Mouse (Mus musculus) heart, adult 18-20 months (tissue): ENCODE data around the gene Tapt1. TPM values are rescaled to one million over a fixed set of nuclear protein-coding genes. Genes with fewer than 3 reads are reported as not detected.
A peak's percentile ranks its signal among the peaks of the same experiment; 100 is the strongest.

Experiments used
- DNase-seq, 2 experiments: peaks; one replicate each; pipeline ENCODE4 v3.0.0; 2021 to 2022; ENCODE audit warnings: mixed read lengths in 1 of 2
- total RNA-seq, 2 experiments: library from RNA; stranded (reverse); gene quantifications; 2 replicates each; pipeline ENCODE4 v1.2.3; 2021

The Tapt1 gene
- total RNA-seq, 2 experiments from 2014 or later: 18.8 to 20.7 TPM

DNA sequence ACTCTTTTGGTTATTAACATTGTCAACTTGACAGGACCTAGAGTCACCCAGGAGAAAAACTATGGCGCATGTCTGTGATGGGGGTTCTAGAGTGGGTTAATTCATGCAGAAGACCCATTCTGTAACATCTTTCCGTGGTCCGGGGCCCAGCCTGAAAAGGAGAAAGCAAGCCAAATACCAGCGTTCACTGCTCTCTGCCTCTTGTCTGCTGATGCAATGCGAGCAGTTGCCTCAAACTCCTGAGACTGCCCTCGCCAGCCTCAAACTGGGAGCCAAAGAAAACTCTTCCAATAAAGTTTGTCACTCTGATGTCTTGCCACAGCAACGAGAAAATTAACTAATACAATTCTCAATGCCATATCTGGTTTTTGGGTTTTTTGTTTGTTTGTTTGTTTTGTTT lies 8.2 kb upstream of the Tapt1 start:
- DNase-seq: no peak

- DNase-seq: no peak
These were observed 7.5 kb upstream of the Tapt1 start for GRCm38 (mm10) chr5:44233933-44234332.

DNA sequence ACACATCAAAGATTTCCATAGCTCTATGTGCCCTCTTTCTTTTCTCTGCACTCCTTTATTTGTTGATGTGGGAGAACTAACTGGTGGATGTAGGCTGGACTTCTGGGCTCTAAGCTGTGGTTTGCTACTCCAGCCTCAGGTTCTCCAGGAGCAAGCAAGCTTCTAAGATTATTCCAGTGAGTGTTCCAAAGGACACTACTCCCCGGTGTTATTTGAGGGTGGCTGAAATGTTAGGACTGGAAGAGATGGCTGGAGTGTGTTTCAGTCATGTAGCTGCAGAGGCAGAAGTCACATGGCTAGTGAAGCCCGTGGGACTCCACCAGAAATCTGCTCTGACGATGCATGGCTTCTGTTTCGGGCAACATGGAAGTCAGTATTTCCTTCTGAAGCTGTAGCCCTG lies 2.3 kb upstream of the Tapt1 start:
- DNase-seq: no peak

GRCm38 (mm10) chr5:44228323-44228722 lies 1.9 kb upstream of the Tapt1 start:
- no peak for DNase-seq

GRCm38 (mm10) chr5:44227462-44227840 lies 1.0 kb upstream of the Tapt1 start:
- no peak for DNase-seq

- peak; percentile 37 to 56 for DNase-seq
These were observed 410 bp downstream of the Tapt1 start for GRCm38 (mm10) chr5:44225911-44226520.

DNA sequence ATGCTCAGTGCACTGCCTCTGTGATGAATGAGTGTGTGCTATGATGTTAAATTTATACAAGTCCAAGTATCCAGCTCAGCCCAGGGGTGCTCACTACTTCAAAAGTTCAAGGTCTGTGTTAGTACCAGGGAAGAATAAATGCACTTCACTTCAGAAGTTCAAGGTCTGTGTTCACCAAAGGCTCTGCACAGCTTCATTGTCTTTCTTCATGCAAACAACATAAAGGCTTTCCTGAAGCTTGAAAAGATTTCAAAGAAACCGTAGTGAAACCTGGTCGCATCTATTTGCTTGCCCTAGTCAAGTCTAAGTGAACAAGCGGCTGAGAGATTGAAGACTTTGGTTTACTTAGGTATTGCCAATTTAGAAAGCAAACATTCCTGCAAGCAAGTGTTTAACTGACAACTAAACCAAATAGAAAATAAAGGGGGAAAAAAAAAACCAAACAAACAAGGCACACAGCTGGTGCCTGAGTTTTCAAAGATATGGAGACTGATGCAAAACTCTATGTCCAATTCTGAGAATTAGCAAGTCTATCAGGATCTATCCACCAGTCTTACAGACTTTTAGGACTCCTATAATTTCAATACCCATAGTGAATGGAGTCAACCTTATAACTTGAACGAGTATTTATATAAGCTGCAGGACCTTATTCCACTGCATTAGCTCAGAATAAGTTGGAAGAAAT lies 1.4 kb downstream of the Tapt1 start:
- no peak for DNase-seq

DNA sequence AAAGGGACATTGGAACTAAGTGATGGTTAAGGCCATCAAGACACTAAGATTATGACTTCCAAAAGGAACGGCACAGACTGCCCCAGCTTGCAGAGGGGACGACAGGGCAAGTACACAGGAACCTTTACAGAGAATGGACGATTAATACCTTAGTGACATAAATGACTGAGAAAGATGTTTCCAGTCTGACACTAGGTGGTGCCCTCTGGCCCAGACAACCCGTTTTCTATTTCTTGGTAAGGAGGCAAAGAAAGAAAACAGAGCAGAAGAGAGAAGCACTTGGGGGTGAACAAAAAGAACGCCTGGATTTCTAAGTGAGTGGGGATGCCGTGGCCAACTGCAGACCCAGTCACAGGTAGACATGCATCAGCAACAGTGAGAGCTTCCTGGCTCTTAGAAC lies 2.2 kb downstream of the Tapt1 start:
- peak; percentile 21 to 45 for DNase-seq

DNA sequence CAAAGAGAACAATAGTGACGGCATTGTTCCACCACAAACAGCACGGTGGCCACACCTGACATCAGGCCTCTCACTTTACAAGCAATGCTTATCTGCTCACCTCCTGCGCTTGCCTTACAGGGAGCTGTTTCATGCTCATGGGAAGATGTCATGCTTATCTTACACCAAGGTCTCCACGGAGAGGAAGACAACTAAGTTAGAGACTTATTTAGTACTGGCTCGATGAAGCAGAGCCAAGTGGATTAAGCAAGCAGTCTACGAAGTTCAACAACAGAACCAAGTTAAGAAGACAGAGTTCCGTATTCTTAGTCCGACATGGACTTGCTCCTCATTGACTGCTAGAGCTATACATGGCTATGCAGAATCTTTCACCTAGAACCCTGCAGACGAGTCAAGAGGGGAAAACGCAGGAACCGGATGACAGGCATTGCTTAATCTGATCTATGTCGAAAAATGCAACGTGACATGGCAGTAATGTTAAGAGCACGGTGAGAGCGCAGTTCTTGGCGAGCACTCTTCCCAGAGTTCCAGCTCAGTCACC lies 3.0 kb downstream of the Tapt1 start:
- no peak for DNase-seq

DNA sequence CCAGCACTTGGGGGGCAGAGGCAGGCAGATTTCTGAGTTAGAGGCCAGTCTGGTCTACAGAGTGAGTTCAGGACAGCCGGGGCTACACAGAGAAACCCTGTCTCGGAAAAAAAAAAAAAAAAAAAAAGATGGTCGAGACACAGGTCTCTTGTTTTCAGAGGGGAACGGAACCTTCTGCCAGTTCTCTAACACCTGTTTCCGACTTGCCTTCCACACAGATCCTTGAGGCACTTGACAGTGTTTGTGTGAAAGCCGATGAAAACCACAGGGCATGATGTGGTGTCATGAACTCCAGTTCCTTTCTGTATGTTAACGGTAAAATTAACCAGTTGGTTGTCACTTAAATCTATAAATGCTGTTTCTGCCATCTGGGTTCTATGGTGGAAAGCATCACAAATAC lies 6.0 kb downstream of the Tapt1 start:
- no peak for DNase-seq

GRCm38 (mm10) chr5:44219871-44220270 lies 6.6 kb downstream of the Tapt1 start:
- DNase-seq: no peak

GRCm38 (mm10) chr5:44218483-44218882 lies 7.9 kb downstream of the Tapt1 start:
- DNase-seq: no peak

- DNase-seq: no peak
These were observed 8.8 kb downstream of the Tapt1 start for GRCm38 (mm10) chr5:44217685-44218041.

GRCm38 (mm10) chr5:44217041-44217684 lies 9.3 kb downstream of the Tapt1 start:
- no peak for DNase-seq

GRCm38 (mm10) chr5:44215118-44215517 lies 11.3 kb downstream of the Tapt1 start:
- DNase-seq: no peak

- DNase-seq: no peak
These were observed 12.4 kb downstream of the Tapt1 start for GRCm38 (mm10) chr5:44214025-44214424.

- DNase-seq: no peak
These were observed 13.0 kb downstream of the Tapt1 start for GRCm38 (mm10) chr5:44213391-44213790.

GRCm38 (mm10) chr5:44211818-44212465 lies 14.5 kb downstream of the Tapt1 start:
- no peak for DNase-seq

DNA sequence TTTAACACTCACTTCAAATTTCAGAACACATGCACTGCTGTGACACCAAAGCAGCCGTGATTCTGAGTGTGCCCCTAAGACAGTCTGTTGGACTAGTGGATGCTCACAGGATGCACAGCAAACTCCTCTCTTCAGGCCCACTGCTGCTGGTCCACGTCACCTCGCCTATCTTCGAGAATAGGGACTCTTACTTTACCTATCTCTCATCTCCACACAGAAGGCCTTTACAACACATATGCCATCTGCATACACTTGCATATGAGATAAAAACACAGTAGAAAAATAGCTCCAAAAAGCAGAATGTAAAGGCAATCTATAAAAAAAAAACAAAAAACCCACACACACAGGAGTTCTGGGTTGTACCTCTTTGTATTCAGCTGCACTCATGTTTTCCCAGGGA lies 19.1 kb downstream of the Tapt1 start:
- DNase-seq: no peak

DNA sequence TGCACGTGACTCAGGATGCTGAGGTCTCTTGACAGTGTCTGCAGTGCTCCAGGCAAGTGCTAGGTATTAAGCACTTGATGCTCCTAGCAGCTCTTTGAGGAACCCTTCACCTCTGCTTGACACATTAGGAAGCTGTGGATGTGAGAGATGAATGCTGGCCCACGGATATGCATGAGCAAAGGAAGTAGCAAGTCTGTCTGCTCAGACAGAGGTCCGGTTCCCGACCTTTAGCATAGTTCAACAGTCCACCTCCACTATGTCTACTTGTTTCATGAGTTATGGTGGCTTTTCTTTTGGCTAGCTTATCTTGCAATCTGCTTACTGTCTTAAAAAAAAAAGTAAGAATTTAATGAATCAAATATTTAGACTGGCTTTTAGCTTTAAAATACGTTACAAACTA lies 19.8 kb downstream of the Tapt1 start:
- DNase-seq: no peak

- DNase-seq: no peak
These were observed 23.0 kb downstream of the Tapt1 start for GRCm38 (mm10) chr5:44203410-44203809.

GRCm38 (mm10) chr5:44201665-44202064 lies 24.8 kb downstream of the Tapt1 start:
- no peak for DNase-seq

- DNase-seq: no peak
These were observed 27.3 kb downstream of the Tapt1 start for GRCm38 (mm10) chr5:44199109-44199508.
